Mouse (Mus musculus): ENCODE measurements at regions not wholly inside any gene's neighbourhood (a gene's known extent, or its start where the extent isn't known, plus 50 kb on each side); places are given as distances from the start of the nearest gene placed in this dataset.

- Histone ChIP-seq H3K9ac (ENCODE audit: low read depth, low read length) (no peak overlapping the region), H3K36me3 (ENCODE audit: control insufficient read depth, insufficient read depth, low read length) (no peaks in the 10 kb centered on the region), H3K9me3 (replicated peaks; ENCODE audit: control insufficient read depth, low read length, poor library complexity, severe bottlenecking) (no peaks in the 10 kb centered on the region), H3K27ac (ENCODE audit: low read length) (no peak overlapping the region), H3K4me3 (ENCODE audit: low read depth, low read length) (no peak overlapping the region), H3K4me2 (ENCODE audit: low read length) (no peak overlapping the region), H3K4me1 (ENCODE audit: control insufficient read depth, insufficient read depth, low read length) (no peaks in the 10 kb centered on the region), H3K27me3 (ENCODE audit: control insufficient read depth, insufficient read depth, low read depth, low read length) (no peaks in the 10 kb centered on the region)
- WGBS: 85% methylated on average over 10 of the region's 10 CpGs
- ATAC-seq: no peak
These were observed 111.5 kb downstream of the Tmem30b start for GRCm38 (mm10) chr12:73434684-73435083.

GRCm38 (mm10) chr12:73432546-73432945, 113.6 kb downstream of the Tmem30b start:
- no peak for ATAC-seq
- no peaks in the 10 kb centered on the region for H3K9me3 ChIP-seq (replicated peaks; ENCODE audit: control insufficient read depth, low read length, poor library complexity, severe bottlenecking)
- no peaks in the 10 kb centered on the region for H3K36me3 ChIP-seq (ENCODE audit: control insufficient read depth, insufficient read depth, low read length)
- H3K9ac ChIP-seq (ENCODE audit: low read depth, low read length): no peak overlapping the region
- H3K4me2 ChIP-seq (ENCODE audit: low read length): no peak overlapping the region
- H3K4me1 ChIP-seq (ENCODE audit: control insufficient read depth, insufficient read depth, low read length): no peaks in the 10 kb centered on the region
- H3K27ac ChIP-seq (ENCODE audit: low read length): no peak overlapping the region
- 87% methylated on average over 5 of the region's 5 CpGs for WGBS
- H3K27me3 ChIP-seq (ENCODE audit: control insufficient read depth, insufficient read depth, low read depth, low read length): no peaks in the 10 kb centered on the region
- no peak overlapping the region for H3K4me3 ChIP-seq (ENCODE audit: low read depth, low read length)

DNA sequence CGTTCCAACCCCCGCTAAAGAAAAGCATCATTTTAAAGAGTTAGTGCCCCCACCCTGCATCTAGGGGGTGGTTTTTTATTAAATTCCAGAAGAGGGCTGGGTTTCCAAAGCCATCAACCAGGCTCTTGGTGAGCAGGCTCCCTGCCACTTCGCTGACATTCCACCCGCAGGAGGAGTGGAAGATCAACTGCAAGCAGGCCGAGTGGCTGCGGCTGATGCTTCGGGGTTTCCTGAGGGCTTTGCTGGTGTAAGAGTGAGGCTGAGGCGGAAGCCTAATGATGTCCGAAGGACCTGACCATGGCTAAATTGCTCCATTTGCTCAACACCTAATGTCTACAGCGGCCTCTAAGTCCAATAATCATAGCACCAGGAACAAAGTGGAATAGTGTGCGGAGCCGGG, 118.0 kb downstream of the Tmem30b start:
- Histone ChIP-seq H3K4me1 (ENCODE audit: control insufficient read depth, insufficient read depth, low read length) (no peaks in the 10 kb centered on the region), H3K9me3 (replicated peaks; ENCODE audit: control insufficient read depth, low read length, poor library complexity, severe bottlenecking) (no peaks in the 10 kb centered on the region), H3K4me2 (ENCODE audit: low read length) (no peak overlapping the region), H3K4me3 (ENCODE audit: low read depth, low read length) (no peak overlapping the region), H3K27me3 (ENCODE audit: control insufficient read depth, insufficient read depth, low read depth, low read length) (no peaks in the 10 kb centered on the region), H3K36me3 (ENCODE audit: control insufficient read depth, insufficient read depth, low read length) (no peaks in the 10 kb centered on the region), H3K27ac (ENCODE audit: low read length) (no peak overlapping the region), H3K9ac (ENCODE audit: low read depth, low read length) (no peak overlapping the region)
- ATAC-seq: no peak
- 62% methylated on average over 12 of the region's 12 CpGs for WGBS

DNA sequence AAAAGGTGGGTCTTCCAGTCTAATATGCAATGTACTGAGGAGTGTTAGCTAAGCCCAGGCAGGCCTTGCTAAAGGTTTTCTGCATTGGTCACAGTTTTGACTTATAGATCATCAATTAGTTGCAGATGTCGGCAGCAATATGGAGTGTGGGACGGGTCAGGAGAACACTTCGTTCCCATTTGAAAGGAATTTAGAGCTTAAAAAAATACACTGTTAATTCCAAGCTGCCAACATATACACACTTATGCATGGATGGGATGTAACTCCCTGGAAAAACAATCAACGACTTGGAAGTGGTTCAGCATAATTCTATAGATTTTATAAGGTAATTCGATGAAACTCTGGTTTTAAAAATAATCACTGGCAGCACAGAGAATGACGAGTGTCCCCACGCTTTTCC, 121.4 kb downstream of the Tmem30b start:
- ATAC-seq: no peak
- Histone ChIP-seq H3K4me1 (ENCODE audit: control insufficient read depth, insufficient read depth, low read length) (no peaks in the 10 kb centered on the region), H3K9me3 (replicated peaks; ENCODE audit: control insufficient read depth, low read length, poor library complexity, severe bottlenecking) (no peaks in the 10 kb centered on the region), H3K4me3 (ENCODE audit: low read depth, low read length) (no peak overlapping the region), H3K36me3 (ENCODE audit: control insufficient read depth, insufficient read depth, low read length) (no peaks in the 10 kb centered on the region), H3K9ac (ENCODE audit: low read depth, low read length) (no peak overlapping the region), H3K4me2 (ENCODE audit: low read length) (no peak overlapping the region), H3K27me3 (ENCODE audit: control insufficient read depth, insufficient read depth, low read depth, low read length) (no peaks in the 10 kb centered on the region), H3K27ac (ENCODE audit: low read length) (no peak overlapping the region)
- 92% methylated on average over 7 of the region's 7 CpGs for WGBS

DNA sequence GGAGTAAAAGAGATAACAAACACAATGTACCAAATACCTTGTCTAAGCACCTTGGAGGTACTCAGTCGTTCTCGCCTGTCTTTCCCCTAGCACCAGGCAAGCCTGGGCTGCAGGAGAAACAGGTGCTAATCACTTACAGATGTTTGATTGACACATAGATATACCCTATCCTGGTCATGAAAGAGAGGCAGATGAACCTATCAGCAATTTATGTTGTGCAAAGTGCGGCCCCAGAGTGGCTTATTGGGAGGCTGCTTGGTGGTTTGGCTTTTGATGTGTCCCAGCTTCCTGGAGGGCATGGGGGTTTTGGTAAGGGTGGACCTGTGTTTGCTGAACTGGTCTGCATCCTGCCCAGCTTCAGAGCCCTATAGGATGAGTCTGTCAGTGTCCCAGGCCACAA, 129.1 kb downstream of the Tmem30b start:
- no peak for ATAC-seq
- Histone ChIP-seq H3K4me2 (ENCODE audit: low read length) (no peak overlapping the region), H3K4me3 (ENCODE audit: low read depth, low read length) (no peak overlapping the region), H3K9ac (ENCODE audit: low read depth, low read length) (no peak overlapping the region), H3K27me3 (ENCODE audit: control insufficient read depth, insufficient read depth, low read depth, low read length) (no peaks in the 10 kb centered on the region), H3K27ac (ENCODE audit: low read length) (no peak overlapping the region), H3K4me1 (ENCODE audit: control insufficient read depth, insufficient read depth, low read length) (no peaks in the 10 kb centered on the region; the same call in 1 of the 2 replicates), H3K9me3 (replicated peaks; ENCODE audit: control insufficient read depth, low read length, poor library complexity, severe bottlenecking) (no peaks in the 10 kb centered on the region), H3K36me3 (ENCODE audit: control insufficient read depth, insufficient read depth, low read length) (no peaks in the 10 kb centered on the region)
- 90% methylated on average over 3 of the region's 3 CpGs for WGBS

DNA sequence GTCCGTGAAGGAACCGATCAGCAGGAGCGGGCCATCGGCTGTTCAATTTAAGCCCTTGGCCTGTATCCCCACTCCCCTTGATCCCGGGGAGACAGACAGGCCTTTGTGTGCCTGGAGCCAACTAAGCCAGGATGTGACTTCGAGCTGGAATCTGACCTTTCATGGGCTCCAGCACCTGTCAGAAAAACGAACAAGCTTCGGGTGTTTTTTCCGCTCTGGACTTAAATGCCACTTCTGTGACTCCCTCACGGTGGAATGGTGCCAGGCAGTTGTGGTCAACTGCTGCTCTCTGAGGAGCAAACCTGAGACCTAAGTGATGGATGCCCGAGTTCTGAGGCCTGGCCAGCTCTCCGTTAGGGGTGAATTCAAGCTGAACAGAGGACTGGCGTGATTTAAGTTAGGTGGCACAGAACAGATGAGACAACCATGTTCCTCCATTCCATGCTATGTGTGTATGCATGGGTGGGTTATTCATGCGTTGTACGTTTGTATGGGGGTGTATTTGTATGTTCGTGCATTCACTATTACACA, 129.8 kb downstream of the Tmem30b start:
- Histone ChIP-seq H3K36me3 (ENCODE audit: control insufficient read depth, insufficient read depth, low read length) (no peaks in the 10 kb centered on the region), H3K4me1 (ENCODE audit: control insufficient read depth, insufficient read depth, low read length) (no peaks in the 10 kb centered on the region; the same call in 1 of the 2 replicates), H3K4me3 (ENCODE audit: low read depth, low read length) (no peak overlapping the region), H3K9me3 (replicated peaks; ENCODE audit: control insufficient read depth, low read length, poor library complexity, severe bottlenecking) (no peaks in the 10 kb centered on the region), H3K27me3 (ENCODE audit: control insufficient read depth, insufficient read depth, low read depth, low read length) (no peaks in the 10 kb centered on the region), H3K27ac (ENCODE audit: low read length) (no peak overlapping the region; the same call in 1 of the 2 replicates), H3K9ac (ENCODE audit: low read depth, low read length) (no peak overlapping the region), H3K4me2 (ENCODE audit: low read length) (no peak overlapping the region)
- 37% methylated on average over 16 of the region's 16 CpGs for WGBS
- peak; percentile 71 for ATAC-seq

- whole genome bisulfite sequencing: 50% methylated on average over 7 of the region's 7 CpGs
- Histone ChIP-seq H3K4me3 (ENCODE audit: low read depth, low read length) (no peak overlapping the region), H3K4me1 (ENCODE audit: control insufficient read depth, insufficient read depth, low read length) (no peaks in the 10 kb centered on the region; the same call in 1 of the 2 replicates), H3K9ac (ENCODE audit: low read depth, low read length) (no peak overlapping the region), H3K27ac (ENCODE audit: low read length) (no peak overlapping the region; the same call in 1 of the 2 replicates), H3K4me2 (ENCODE audit: low read length) (no peak overlapping the region), H3K9me3 (replicated peaks; ENCODE audit: control insufficient read depth, low read length, poor library complexity, severe bottlenecking) (no peaks in the 10 kb centered on the region), H3K36me3 (ENCODE audit: control insufficient read depth, insufficient read depth, low read length) (no peaks in the 10 kb centered on the region), H3K27me3 (ENCODE audit: control insufficient read depth, insufficient read depth, low read depth, low read length) (no peaks in the 10 kb centered on the region)
- peak; percentile 67 for ATAC-seq
These were observed 129.3 kb downstream of the Slc38a6 start for GRCm38 (mm10) chr12:73415856-73416366.

DNA sequence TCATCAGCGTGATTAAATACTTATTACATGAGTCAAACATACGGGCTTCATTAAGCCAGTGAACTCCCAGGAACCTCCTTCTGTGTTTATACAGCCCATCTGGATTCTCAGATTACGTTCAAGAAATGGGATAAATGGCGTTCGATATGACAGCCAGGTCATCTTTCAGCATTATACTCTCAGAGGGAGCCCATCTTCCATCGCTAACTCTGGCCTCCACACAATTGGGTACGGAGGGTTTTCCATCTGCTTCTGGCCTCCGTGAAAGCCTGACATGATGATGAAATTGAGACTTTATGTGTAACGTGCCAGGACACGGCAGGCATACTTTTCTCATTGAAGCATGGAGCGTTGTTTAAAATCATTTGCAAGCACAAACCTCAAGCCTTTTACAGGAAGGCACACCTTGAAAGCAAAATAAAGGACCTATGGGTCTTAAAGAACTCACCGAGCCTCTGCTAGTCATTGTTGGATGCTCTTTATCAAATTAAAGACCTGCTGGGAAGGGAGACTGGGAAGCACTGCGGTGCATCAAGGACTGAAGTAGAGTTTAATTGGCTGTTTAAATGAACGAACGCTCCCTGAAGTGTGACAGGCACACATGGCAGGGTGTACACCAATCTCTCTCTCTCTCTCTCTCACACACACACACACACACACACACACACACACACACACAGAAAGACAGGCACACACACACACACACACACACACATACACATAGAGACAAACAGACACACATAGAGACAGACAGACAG, 127.0 kb downstream of the Slc38a6 start:
- Histone ChIP-seq H3K27me3 (ENCODE audit: control insufficient read depth, insufficient read depth, low read depth, low read length) (no peaks in the 10 kb centered on the region), H3K27ac (ENCODE audit: low read length) (no peak overlapping the region), H3K4me3 (ENCODE audit: low read depth, low read length) (no peak overlapping the region), H3K9me3 (replicated peaks; ENCODE audit: control insufficient read depth, low read length, poor library complexity, severe bottlenecking) (no peaks in the 10 kb centered on the region), H3K4me1 (ENCODE audit: control insufficient read depth, insufficient read depth, low read length) (no peaks in the 10 kb centered on the region; the same call in 1 of the 2 replicates), H3K36me3 (ENCODE audit: control insufficient read depth, insufficient read depth, low read length) (no peaks in the 10 kb centered on the region), H3K4me2 (ENCODE audit: low read length) (no peak overlapping the region), H3K9ac (ENCODE audit: low read depth, low read length) (no peak overlapping the region)
- WGBS: 48% methylated on average over 15 of the region's 15 CpGs
- no peak for ATAC-seq

DNA sequence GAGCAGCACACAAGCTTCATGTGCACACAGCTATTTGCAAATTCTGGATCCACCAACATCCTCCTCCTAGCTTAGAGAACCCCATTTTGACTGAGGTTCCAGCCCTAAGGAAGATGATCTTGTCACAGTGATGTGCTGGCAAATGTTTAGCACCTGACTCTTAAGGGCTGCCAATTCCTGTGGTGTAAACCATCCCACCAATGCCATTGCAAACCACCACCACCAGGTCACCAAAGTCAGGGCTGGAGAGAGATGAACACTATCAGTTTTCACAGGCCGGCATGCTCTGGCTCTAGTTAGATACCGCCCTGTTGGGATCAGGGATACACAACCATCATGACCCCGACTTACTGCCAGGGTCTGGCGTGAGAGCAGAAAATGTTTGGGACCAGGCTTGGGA, 125.9 kb downstream of the Slc38a6 start:
- no peak overlapping the region for H3K27ac ChIP-seq (ENCODE audit: low read length)
- ATAC-seq: no peak
- no peaks in the 10 kb centered on the region for H3K36me3 ChIP-seq (ENCODE audit: control insufficient read depth, insufficient read depth, low read length)
- H3K4me2 ChIP-seq (ENCODE audit: low read length): no peak overlapping the region
- no peaks in the 10 kb centered on the region for H3K27me3 ChIP-seq (ENCODE audit: control insufficient read depth, insufficient read depth, low read depth, low read length)
- no peaks in the 10 kb centered on the region for H3K9me3 ChIP-seq (replicated peaks; ENCODE audit: control insufficient read depth, low read length, poor library complexity, severe bottlenecking)
- no peak overlapping the region for H3K4me3 ChIP-seq (ENCODE audit: low read depth, low read length)
- no peaks in the 10 kb centered on the region; the same call in 1 of the 2 replicates for H3K4me1 ChIP-seq (ENCODE audit: control insufficient read depth, insufficient read depth, low read length)
- H3K9ac ChIP-seq (ENCODE audit: low read depth, low read length): no peak overlapping the region
- WGBS: 93% methylated on average over 4 of the region's 4 CpGs

Data from midbrain, embryonic 16.5 days (tissue).